Comparison of ENCODE assay signal across 1 mouse cellular context in genomic region chr19:4164100-4164499, GRCm38 (mm10).
TF ChIP-seq lines count a peak whose summit lies in the region.

No protein-coding gene starts in this region.

TF ChIP-seq in MEL, 35 proteins besides CTCF, POLR2A, EP300 and RAD21:
- TF ChIP-seq POLR2AphosphoS2 (IDR thresholded peaks at IDR 0.05; ENCODE audit: low read length) = no peak
- no peak for TF ChIP-seq MYB (IDR thresholded peaks at IDR 0.05; ENCODE audit: low read depth, low read length)
- no peak for TF ChIP-seq KAT2A (conservative IDR thresholded peaks at IDR 0.05; ENCODE audit: low read depth, low read length)
- no peak for TF ChIP-seq ZC3H11A (IDR thresholded peaks at IDR 0.05; ENCODE audit: low read depth, low read length)
- no peak for TF ChIP-seq TAL1 (IDR thresholded peaks at IDR 0.05; ENCODE audit: low read length)
- no peak for TF ChIP-seq USF2 (IDR thresholded peaks at IDR 0.05; ENCODE audit: borderline replicate concordance in 1 of 2, insufficient read depth in 1 of 2, low read depth in 1 of 2, low read length in 2 of 2)
- no peak for TF ChIP-seq UBTF (IDR thresholded peaks at IDR 0.05; ENCODE audit: borderline replicate concordance, insufficient read depth, low read depth, low read length)
- no peak for TF ChIP-seq GABPA (IDR thresholded peaks at IDR 0.05; ENCODE audit: low read depth, low read length)
- TF ChIP-seq CHD2 (IDR thresholded peaks at IDR 0.05; ENCODE audit: low read length) = no peak
- no peak for TF ChIP-seq RCOR1 (IDR thresholded peaks at IDR 0.05; ENCODE audit: low read depth, low read length)
- no peak for TF ChIP-seq MYC (IDR thresholded peaks at IDR 0.05; ENCODE audit: low read depth, low read length)
- TF ChIP-seq NELFE (IDR thresholded peaks at IDR 0.05; ENCODE audit: low read depth, low read length) = no peak
- no peak for TF ChIP-seq SIN3A (IDR thresholded peaks at IDR 0.05; ENCODE audit: low read length)
- no peak for TF ChIP-seq ZKSCAN1 (IDR thresholded peaks at IDR 0.05; ENCODE audit: low read depth, low read length)
- no peak for TF ChIP-seq USF1 (IDR thresholded peaks at IDR 0.05; ENCODE audit: low read depth, low read length)
- no peak for TF ChIP-seq MEF2A (IDR thresholded peaks at IDR 0.05; ENCODE audit: extremely low read depth, insufficient replicate concordance, low read depth, low read length, poor library complexity, severe bottlenecking)
